Mouse (Mus musculus) bone marrow, adult 2 months (tissue): ENCODE data around the gene Mrpl43.

ENCODE experiments used
- CTCF ChIP-seq: fragments of 200-500 bp; IDR thresholded peaks from 2 replicates; pipeline ENCODE4 v1.5.1; 2011; ENCODE audit warnings: low read length, control low read depth; ENCODE audit not compliant: control insufficient read depth, insufficient read depth
- POLR2A ChIP-seq: fragments of 200-500 bp; IDR thresholded peaks from 2 replicates; pipeline ENCODE4 v1.6.1; 2011; ENCODE audit warnings: low read depth, mild to moderate bottlenecking, control low read depth, low read length, borderline replicate concordance; ENCODE audit not compliant: control insufficient read depth

DNA sequence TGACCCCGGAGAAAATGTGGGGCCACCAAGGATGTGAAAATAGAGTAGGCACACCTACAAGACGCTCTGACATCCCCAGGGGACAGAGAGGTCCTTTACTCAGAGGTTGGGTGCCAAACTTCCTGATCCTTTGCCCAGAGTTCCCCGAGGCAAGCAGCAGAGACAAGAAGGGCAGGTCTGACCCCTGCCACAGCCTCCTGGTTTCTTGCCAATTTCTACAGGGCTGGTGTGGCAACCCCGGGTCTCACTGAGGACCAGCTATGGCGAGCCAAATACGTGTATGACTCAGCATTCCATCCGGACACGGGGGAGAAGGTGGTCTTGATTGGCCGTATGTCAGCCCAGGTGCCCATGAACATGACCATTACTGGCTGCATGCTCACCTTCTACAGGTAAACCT, 43.3 kb upstream of the Mrpl43 start:
- no peak for TF ChIP-seq CTCF
- TF ChIP-seq POLR2A, result no peak
